Mouse (Mus musculus): Measurements from ENCODE around the gene Stkld1. TPM values are rescaled to one million over a fixed set of nuclear protein-coding genes. Genes with fewer than 3 reads are reported as not detected.
"Not testable (repeated sequence)": the region's sequence is repeated elsewhere in the genome, so short reads cannot be mapped to it uniquely, and the experiment has no call there.

Stkld1 gene
- total RNA-seq (2014; rRNA removed) (not detected in 2 replicates), polyA plus RNA-seq (2015; fragmentation: Nextera tagmentation; extraction: Ambion mirVana) (0.23 and 0.33 TPM in 2 replicates)

DNA sequence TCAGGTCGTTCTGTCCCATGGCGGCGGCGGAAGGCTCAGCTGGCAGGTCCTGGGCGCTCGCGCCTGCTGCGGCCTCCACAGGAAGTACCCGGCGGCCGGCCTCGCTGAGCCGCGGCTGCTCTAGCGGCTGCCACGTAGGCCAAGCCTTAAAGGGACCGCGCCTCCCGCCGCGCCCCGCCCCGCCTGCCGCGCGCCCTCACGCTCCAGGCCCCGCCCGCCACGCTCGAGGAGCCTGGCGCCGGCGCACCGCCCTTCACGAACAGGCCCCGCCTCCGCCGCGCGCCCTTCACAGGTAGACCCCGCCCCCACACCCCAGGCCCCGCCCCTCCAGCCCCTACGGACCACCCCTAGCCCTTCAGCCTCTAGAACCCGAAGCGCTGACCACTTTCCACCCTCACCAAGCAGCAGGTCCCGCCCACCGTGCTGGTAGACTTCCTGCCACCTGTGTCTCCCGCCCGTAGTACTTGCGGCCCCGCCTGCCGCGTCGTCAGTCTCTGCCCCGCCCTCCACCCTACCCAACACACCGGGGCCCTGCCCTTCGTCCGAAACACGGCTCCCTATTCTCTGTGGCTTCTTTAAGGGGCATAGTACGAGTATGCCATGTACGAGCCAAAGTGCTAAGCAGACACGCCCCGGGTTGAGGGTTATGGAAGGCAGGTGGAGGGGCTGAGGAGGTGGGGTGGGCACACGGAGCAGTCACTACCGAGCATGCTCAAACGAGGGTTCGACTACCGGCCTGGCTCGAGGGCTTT lies at the start of gene Stkld1, which contains the start of gene Surf4:
Gene Stkld1 (plus strand): TSS at position 744 of the 752 bp plus-strand sequence.
Gene Surf4 (minus strand): TSS at position 625 of the 752 bp plus-strand sequence.
- no peaks in the 10 kb centered on the region for H3K9me3 ChIP-seq (ENCODE audit: low read length)
- no peaks in the 10 kb centered on the region for H3K27me3 ChIP-seq (ENCODE audit: insufficient read depth, low read length)
- ATAC-seq, result peak; percentile 94
- H3K4me2 ChIP-seq (ENCODE audit: low read depth, low read length), result peak within 1 kb of the TSS; percentile 85
- H3K27ac ChIP-seq, result peak within 1 kb of the TSS; percentile 88
- no peak for TF ChIP-seq CTCF (IDR thresholded peaks at IDR 0.05; ENCODE audit: low read depth)
- H3K4me1 ChIP-seq (ENCODE audit: insufficient read depth, low read length), result peaks cover 8% of the 10 kb centered on the region; the same call in 1 of the 2 replicates
- DNase-seq (ENCODE audit: low spot score), result peak; percentile 95
- peak within 1 kb of the TSS; percentile 93 for H3K4me3 ChIP-seq (ENCODE audit: low read length)
- no peaks in the 10 kb centered on the region for H3K36me3 ChIP-seq (ENCODE audit: insufficient read depth, low read length)
- H3K9ac ChIP-seq (replicated peaks; ENCODE audit: low read length), result peak within 1 kb of the TSS; percentile 97
- under 1% methylated on average over 41 of the region's 70 CpGs for WGBS

DNA sequence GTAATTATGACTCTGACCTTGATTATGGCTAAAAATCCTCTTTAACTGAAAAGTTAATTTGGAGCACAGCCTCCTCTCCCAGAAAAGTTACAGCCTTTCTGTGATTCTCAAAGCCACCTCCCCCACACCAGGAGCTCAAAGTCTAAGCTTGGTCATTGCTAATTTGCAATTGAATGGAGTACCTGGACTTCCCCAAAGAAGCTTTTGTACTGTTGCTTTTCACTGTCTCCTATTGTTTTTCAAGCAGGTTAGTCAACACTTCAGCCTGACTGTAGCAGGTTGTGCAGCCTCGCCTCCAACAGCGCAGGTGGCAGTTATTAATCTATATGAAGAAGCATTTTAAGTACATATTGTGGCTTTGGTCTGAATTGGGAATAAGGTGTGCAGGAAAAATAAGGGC lies 48.3 kb upstream of the Stkld1 start:
- H3K4me2 ChIP-seq (ENCODE audit: low read depth, low read length); H3K9ac ChIP-seq (replicated peaks; ENCODE audit: low read length); H3K27ac ChIP-seq; H3K4me3 ChIP-seq (ENCODE audit: low read length); H3K9me3 ChIP-seq (ENCODE audit: low read length); H3K27me3 ChIP-seq (ENCODE audit: insufficient read depth, low read length); ATAC-seq; DNase-seq (ENCODE audit: low spot score); H3K4me1 ChIP-seq (ENCODE audit: insufficient read depth, low read length): not testable (repeated sequence)
- H3K36me3 ChIP-seq (ENCODE audit: insufficient read depth, low read length), result peaks cover 17% of the 10 kb centered on the region
- WGBS, result 80% methylated on average over 2 of the region's 2 CpGs

DNA sequence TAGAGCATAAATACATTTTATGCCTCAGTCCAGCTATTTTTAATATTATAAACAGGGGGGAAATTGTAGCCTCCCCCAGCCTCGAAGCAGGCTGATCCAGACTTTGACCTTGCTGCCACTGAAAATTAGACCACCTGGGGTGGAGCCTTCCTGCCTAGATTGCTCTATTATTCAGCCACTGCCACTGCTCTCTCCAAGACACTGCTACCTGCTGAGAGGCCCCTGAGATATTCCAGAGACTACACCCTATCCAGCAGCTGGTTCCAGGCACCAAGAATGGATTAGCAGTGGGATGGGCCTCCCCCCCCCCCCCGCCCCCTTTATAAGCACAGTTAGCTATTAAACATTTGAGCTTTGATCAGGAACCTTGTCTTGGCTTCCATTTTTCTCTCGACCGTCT lies 47.7 kb upstream of the Stkld1 start:
- H3K4me3 ChIP-seq (ENCODE audit: low read length); DNase-seq (ENCODE audit: low spot score); H3K4me1 ChIP-seq (ENCODE audit: insufficient read depth, low read length); H3K27ac ChIP-seq; ATAC-seq; H3K9me3 ChIP-seq (ENCODE audit: low read length); H3K4me2 ChIP-seq (ENCODE audit: low read depth, low read length); H3K9ac ChIP-seq (replicated peaks; ENCODE audit: low read length); H3K27me3 ChIP-seq (ENCODE audit: insufficient read depth, low read length): not testable (repeated sequence)
- WGBS, result 46% methylated on average over 4 of the region's 4 CpGs
- H3K36me3 ChIP-seq (ENCODE audit: insufficient read depth, low read length), result peaks cover 20% of the 10 kb centered on the region

- 93% methylated on average over 4 of the region's 4 CpGs for WGBS
- TF ChIP-seq CTCF (IDR thresholded peaks at IDR 0.05; ENCODE audit: low read depth), result peak; percentile 19; the same call in 1 of the 2 replicates
- H3K27ac ChIP-seq, result no peak overlapping the region
- H3K27me3 ChIP-seq (ENCODE audit: insufficient read depth, low read length), result no peaks in the 10 kb centered on the region
- no peaks in the 10 kb centered on the region for H3K9me3 ChIP-seq (ENCODE audit: low read length)
- H3K36me3 ChIP-seq (ENCODE audit: insufficient read depth, low read length), result peaks cover 63% of the 10 kb centered on the region
- DNase-seq (ENCODE audit: low spot score) (no peak), ATAC-seq (no peak)
- H3K9ac ChIP-seq (replicated peaks; ENCODE audit: low read length), result no peak overlapping the region
- no peaks in the 10 kb centered on the region for H3K4me1 ChIP-seq (ENCODE audit: insufficient read depth, low read length)
- no peak overlapping the region for H3K4me3 ChIP-seq (ENCODE audit: low read length)
- no peak overlapping the region for H3K4me2 ChIP-seq (ENCODE audit: low read depth, low read length)
Measured at GRCm38 (mm10) chr2:26895898-26896297, 37.9 kb upstream of the Stkld1 start.

DNA sequence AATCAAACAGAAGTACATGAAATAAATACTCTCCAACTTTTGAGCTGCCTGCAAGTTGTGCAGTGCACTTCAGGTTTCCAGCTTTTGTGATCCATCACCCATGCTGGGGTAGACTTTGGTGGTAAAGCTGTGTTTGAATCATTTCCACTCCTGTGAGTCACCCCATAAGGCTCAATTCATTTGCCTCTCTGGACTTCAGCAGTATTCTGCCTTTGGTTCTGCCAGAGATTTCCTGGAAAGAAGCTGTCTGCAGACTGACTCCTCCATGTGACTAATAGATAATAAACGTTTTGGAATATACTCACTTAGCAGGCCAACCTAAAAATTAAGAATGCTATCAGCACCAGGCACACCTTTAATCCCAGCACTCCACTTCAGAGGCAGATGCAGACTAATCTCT lies 33.1 kb upstream of the Stkld1 start:
- no peak for ATAC-seq
- H3K36me3 ChIP-seq (ENCODE audit: insufficient read depth, low read length), result peaks cover 39% of the 10 kb centered on the region
- no peak overlapping the region for H3K27ac ChIP-seq
- no peak for DNase-seq (ENCODE audit: low spot score)
- H3K4me2 ChIP-seq (ENCODE audit: low read depth, low read length), result no peak overlapping the region
- WGBS, result 93% methylated on average over 1 of the region's 1 CpGs
- no peaks in the 10 kb centered on the region for H3K9me3 ChIP-seq (ENCODE audit: low read length)
- peaks cover 12% of the 10 kb centered on the region for H3K4me1 ChIP-seq (ENCODE audit: insufficient read depth, low read length)
- H3K27me3 ChIP-seq (ENCODE audit: insufficient read depth, low read length), result no peaks in the 10 kb centered on the region
- TF ChIP-seq CTCF (IDR thresholded peaks at IDR 0.05; ENCODE audit: low read depth), result no peak
- no peak overlapping the region for H3K4me3 ChIP-seq (ENCODE audit: low read length)
- H3K9ac ChIP-seq (replicated peaks; ENCODE audit: low read length), result no peak overlapping the region

GRCm38 (mm10) chr2:26901834-26902400 lies 31.9 kb upstream of the Stkld1 start:
- no peak for DNase-seq (ENCODE audit: low spot score)
- Histone ChIP-seq H3K27ac (peak overlapping the region; percentile 89; the same call in 1 of the 2 replicates), H3K4me3 (ENCODE audit: low read length) (peak overlapping the region; percentile 76), H3K4me1 (ENCODE audit: insufficient read depth, low read length) (peaks cover 12% of the 10 kb centered on the region), H3K27me3 (ENCODE audit: insufficient read depth, low read length) (no peaks in the 10 kb centered on the region), H3K9ac (replicated peaks; ENCODE audit: low read length) (peak overlapping the region; percentile 78), H3K4me2 (ENCODE audit: low read depth, low read length) (peak overlapping the region; percentile 86), H3K9me3 (ENCODE audit: low read length) (no peaks in the 10 kb centered on the region), H3K36me3 (ENCODE audit: insufficient read depth, low read length) (peaks cover 41% of the 10 kb centered on the region)
- no peak for ATAC-seq
- WGBS, result 14% methylated on average over 7 of the region's 7 CpGs
- TF ChIP-seq CTCF (IDR thresholded peaks at IDR 0.05; ENCODE audit: low read depth), result no peak
